Mouse (Mus musculus): ENCODE data around the gene Adrm1. TPM values are rescaled to one million over a fixed set of nuclear protein-coding genes. Genes with fewer than 3 reads are reported as not detected.

The Adrm1 gene
- polyA plus RNA-seq (2015; fragmentation: Illumina TruSeq; extraction: RNeasy Lipid Tissue Mini Kit (QIAGEN cat#74804); ENCODE audit: low read depth, low replicate concordance): 92.4 TPM

GRCm38 (mm10) chr2:180170806-180171521 lies at the start of gene Adrm1:
TSS of gene Adrm1 (plus strand) at chr2:180171485.

Other genes with a start within 250 kb of the Adrm1 start
- 13.3 TPM for gene Taf4, start 194.8 kb upstream of the Adrm1 start, polyA plus RNA-seq (2015; fragmentation: Illumina TruSeq; extraction: RNeasy Lipid Tissue Mini Kit (QIAGEN cat#74804); ENCODE audit: low read depth, low replicate concordance)
- 84.5 TPM for gene Lsm14b, start 146.5 kb upstream of the Adrm1 start, polyA plus RNA-seq (2015; fragmentation: Illumina TruSeq; extraction: RNeasy Lipid Tissue Mini Kit (QIAGEN cat#74804); ENCODE audit: low read depth, low replicate concordance)
- 269 TPM for gene Psma7, start 129.1 kb upstream of the Adrm1 start, polyA plus RNA-seq (2015; fragmentation: Illumina TruSeq; extraction: RNeasy Lipid Tissue Mini Kit (QIAGEN cat#74804); ENCODE audit: low read depth, low replicate concordance)
- 30.5 TPM for gene Ss18l1, start 129.0 kb upstream of the Adrm1 start, polyA plus RNA-seq (2015; fragmentation: Illumina TruSeq; extraction: RNeasy Lipid Tissue Mini Kit (QIAGEN cat#74804); ENCODE audit: low read depth, low replicate concordance)
- gene Mtg2, start 100.9 kb upstream of the Adrm1 start, polyA plus RNA-seq (2015; fragmentation: Illumina TruSeq; extraction: RNeasy Lipid Tissue Mini Kit (QIAGEN cat#74804); ENCODE audit: low read depth, low replicate concordance): 18.5 TPM
- gene Hrh3, start 67.0 kb upstream of the Adrm1 start, polyA plus RNA-seq (2015; fragmentation: Illumina TruSeq; extraction: RNeasy Lipid Tissue Mini Kit (QIAGEN cat#74804); ENCODE audit: low read depth, low replicate concordance): 70.5 TPM
- 56.1 TPM for gene Osbpl2, start 52.2 kb upstream of the Adrm1 start, polyA plus RNA-seq (2015; fragmentation: Illumina TruSeq; extraction: RNeasy Lipid Tissue Mini Kit (QIAGEN cat#74804); ENCODE audit: low read depth, low replicate concordance)
- gene Lama5, start 54.4 kb downstream of the Adrm1 start, polyA plus RNA-seq (2015; fragmentation: Illumina TruSeq; extraction: RNeasy Lipid Tissue Mini Kit (QIAGEN cat#74804); ENCODE audit: low read depth, low replicate concordance): 5.9 TPM
- gene Rps21, start 85.9 kb downstream of the Adrm1 start, polyA plus RNA-seq (2015; fragmentation: Illumina TruSeq; extraction: RNeasy Lipid Tissue Mini Kit (QIAGEN cat#74804); ENCODE audit: low read depth, low replicate concordance): 1,750 TPM
- gene Cables2, start 102.0 kb downstream of the Adrm1 start, polyA plus RNA-seq (2015; fragmentation: Illumina TruSeq; extraction: RNeasy Lipid Tissue Mini Kit (QIAGEN cat#74804); ENCODE audit: low read depth, low replicate concordance): 27.5 TPM
- not detected for gene Rbbp8nl, start 118.4 kb downstream of the Adrm1 start, polyA plus RNA-seq (2015; fragmentation: Illumina TruSeq; extraction: RNeasy Lipid Tissue Mini Kit (QIAGEN cat#74804); ENCODE audit: low read depth, low replicate concordance)
- gene Gata5, start 163.2 kb downstream of the Adrm1 start, polyA plus RNA-seq (2015; fragmentation: Illumina TruSeq; extraction: RNeasy Lipid Tissue Mini Kit (QIAGEN cat#74804); ENCODE audit: low read depth, low replicate concordance): not detected